Mouse (Mus musculus) lung, adult 10 weeks (tissue): ENCODE data around the gene Col16a1. TPM values are rescaled to one million over a fixed set of nuclear protein-coding genes. Genes with fewer than 3 reads are reported as not detected.

Experiments
- polyA plus RNA-seq: library from polyadenylated mRNA; stranded (reverse); fragments of 350-450 nt; fragmentation: Illumina TruSeq; extraction: RNeasy Lipid Tissue Mini Kit (QIAGEN cat#74804); gene quantifications from one replicate; pipeline ENCODE4 v1.2.3, GENCODE M21; 2014; ENCODE audit warnings: low read depth, low replicate concordance; ENCODE audit not compliant: insufficient read depth

Col16a1 gene
- polyA plus RNA-seq: 21.0 TPM

DNA sequence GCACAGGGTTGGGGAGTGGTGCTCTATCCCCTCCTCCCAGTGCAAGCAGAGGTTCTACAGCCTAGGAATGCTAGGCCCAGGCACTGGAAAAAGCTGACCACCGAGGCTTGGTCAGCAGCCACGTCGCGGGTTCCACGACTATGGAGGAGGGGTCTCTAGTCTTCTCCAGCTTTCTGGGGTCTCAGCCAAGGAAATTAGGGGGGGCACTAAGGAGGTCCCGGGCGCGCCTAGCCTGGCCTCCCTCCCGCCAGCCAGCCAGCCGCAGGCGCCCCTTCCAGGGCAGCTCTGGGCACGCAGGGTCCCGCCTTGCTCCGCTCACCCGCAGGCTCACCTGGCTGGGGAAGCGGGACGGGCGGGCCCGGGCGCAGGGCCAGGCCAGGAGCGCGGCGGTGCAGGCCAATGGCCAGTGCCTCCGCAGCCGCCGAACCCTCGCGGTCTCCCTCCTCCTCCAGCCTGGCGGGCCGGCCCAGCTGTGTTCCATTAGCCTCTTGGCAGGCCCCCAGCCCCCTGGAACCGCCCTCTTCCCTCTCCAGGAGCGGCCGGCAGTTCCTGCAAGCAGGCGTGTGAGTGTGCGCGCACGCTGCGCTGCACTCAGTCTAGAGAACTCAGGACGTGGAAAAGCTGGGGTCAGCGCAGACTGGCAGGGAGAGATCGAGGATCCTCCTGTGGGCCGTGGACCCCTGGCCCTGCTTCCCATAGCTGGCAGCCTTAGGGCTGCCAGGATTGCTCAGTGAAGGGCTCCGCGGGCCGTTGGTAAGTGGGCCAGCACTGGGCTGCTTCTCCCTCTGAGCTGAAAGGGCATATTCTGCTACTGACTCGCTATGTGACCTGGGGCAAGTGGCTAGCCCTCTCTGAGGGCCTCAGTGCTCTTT is at the start of gene Col16a1:
Gene Col16a1, plus strand, starts transcription at position 510 of the 872 bp plus-strand sequence.

DNA sequence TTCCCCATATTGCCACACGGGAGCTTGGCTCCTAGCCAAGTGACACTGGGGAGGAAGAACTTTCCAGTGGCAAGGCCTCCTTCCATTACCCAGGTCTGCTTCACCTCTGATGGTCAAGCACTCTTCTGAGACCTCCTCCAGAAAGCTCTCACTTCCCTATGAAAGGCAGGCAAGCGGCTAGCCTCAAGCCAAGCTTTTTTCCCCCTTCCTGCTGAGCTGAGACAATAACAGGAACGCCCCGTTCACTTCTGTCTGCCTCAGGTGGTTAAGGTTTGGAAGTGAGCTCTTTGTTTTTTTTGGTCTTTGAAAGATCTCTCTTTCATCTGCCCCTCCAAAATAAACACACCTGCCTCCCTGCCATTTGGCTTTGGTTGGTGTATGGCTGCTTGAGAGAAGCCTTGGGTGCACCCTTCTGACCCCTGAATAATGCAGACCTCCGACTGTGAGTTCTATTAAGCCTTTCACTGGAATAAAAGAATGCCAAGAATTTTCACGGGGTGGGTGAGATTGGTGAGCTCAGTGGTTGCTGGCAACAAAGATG is 54.5 kb downstream of the Col16a1 start, which contains the start of gene Pef1:
Gene Pef1, plus strand, starts transcription at position 448 of the 541 bp plus-strand sequence.

DNA sequence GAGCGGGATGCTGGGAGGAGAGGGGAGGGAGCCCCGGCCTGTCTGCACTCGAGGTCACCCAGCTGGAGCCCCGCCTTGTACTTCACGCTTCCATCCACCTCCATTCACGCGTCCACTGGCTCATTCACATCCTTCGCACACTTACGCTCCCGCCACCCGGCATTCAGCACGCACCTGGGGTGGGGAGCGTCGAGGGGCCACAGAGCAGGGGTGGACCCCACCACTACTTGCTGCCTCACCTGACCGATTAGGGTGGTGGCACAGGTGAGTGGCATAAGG is 91.5 kb downstream of the Col16a1 start, which contains the start of gene Hcrtr1:
Gene Hcrtr1, minus strand, starts transcription at position 146 of the 279 bp plus-strand sequence.

Other genes with a start within 250 kb of the Col16a1 start
- 145 TPM for gene Ptp4a2, start 236.6 kb upstream of the Col16a1 start, polyA plus RNA-seq
- not detected for gene Spocd1, start 118.6 kb upstream of the Col16a1 start, polyA plus RNA-seq
- 0.52 TPM for gene Adgrb2, start 63.0 kb upstream of the Col16a1 start, polyA plus RNA-seq
- gene Pef1, start 54.7 kb downstream of the Col16a1 start, polyA plus RNA-seq: 66.2 TPM
- not detected for gene Hcrtr1, start 91.5 kb downstream of the Col16a1 start, polyA plus RNA-seq
- 120 TPM for gene Tinagl1, start 127.3 kb downstream of the Col16a1 start, polyA plus RNA-seq
- gene Gm853, start 174.6 kb downstream of the Col16a1 start, polyA plus RNA-seq: not detected
- 12.5 TPM for gene Serinc2, start 231.4 kb downstream of the Col16a1 start, polyA plus RNA-seq